Comparison of ENCODE assay signal across 21 mouse cellular contexts in genomic region chr12:103352735-103353134, GRCm38 (mm10). TPM values are rescaled to one million over a fixed set of nuclear protein-coding genes. Genes with fewer than 3 reads are reported as not detected.
DNase-seq lines count a peak whose midpoint lies in the region; ATAC-seq and TF ChIP-seq lines count a peak whose summit lies in the region.
"Had no signal": no experiment of that assay in that cellular context is flagged by ENCODE, and none has a peak within 500 bp of the region (broad histone marks: within the 10 kb centered on the region; RNA-seq: fewer than 3 reads in every experiment).

No protein-coding gene starts in this region.

- H3K4me1 ChIP-seq in heart, adult 2 months (ENCODE audit: control insufficient read depth, insufficient read depth, low read length) = peaks cover 5% of the 10 kb centered on the region
- peaks cover 19 to 32% of the 10 kb centered on the region in 2 experiments for H3K4me1 ChIP-seq in heart, embryonic 14.5 days (ENCODE audit: control insufficient read depth in 2 of 2, insufficient read depth in 2 of 2, low read length in 2 of 2)
- H3K4me1 ChIP-seq in intestine, embryonic 15.5 days (replicated peaks) = no peaks in the 10 kb centered on the region
- H3K4me1 ChIP-seq: embryonic facial prominence, embryonic 15.5 days; liver, embryonic 13.5 days had no signal

- TF ChIP-seq CTCF in heart, adult 2 months (IDR thresholded peaks at IDR 0.05) = no peak

- peak overlapping the region; percentile 36 for H3K9ac ChIP-seq in heart, adult 2 months (ENCODE audit: low read depth, low read length)
- H3K9ac ChIP-seq in heart, embryonic 14.5 days (ENCODE audit: low read length) = peak overlapping the region; percentile 62
- no peak overlapping the region for H3K9ac ChIP-seq in intestine, embryonic 15.5 days
- H3K9ac ChIP-seq: embryonic facial prominence, embryonic 15.5 days; forebrain, postnatal 0 days; hindbrain, embryonic 12.5 days; kidney, embryonic 15.5 days; limb, embryonic 12.5 days; liver, embryonic 13.5 days; lung, embryonic 14.5 days; neural tube, embryonic 12.5 days had no signal

- DNase-seq in gastrocnemius, postnatal 10 days = peak; percentile 47
- DNase-seq in heart, adult 2 months = peak; percentile 60 to 80
- peak; percentile 61 to 66 for DNase-seq in heart, postnatal 36 days
- no peak for DNase-seq in thymus, postnatal 36 days
- DNase-seq in spleen, postnatal 4 days (ENCODE audit: low spot score in 2 of 2) = no peak
- DNase-seq in layer of hippocampus, adult 18-20 months (ENCODE audit: low spot score in 2 of 2) = no peak
- DNase-seq: B cell, adult 2 months; liver, embryonic 13.5 days; lung, embryonic 14.5 days had no signal

- peak overlapping the region; percentile 58 for H3K4me2 ChIP-seq in heart, embryonic 14.5 days (ENCODE audit: low read length)
- no peak overlapping the region for H3K4me2 ChIP-seq in intestine, embryonic 15.5 days (replicated peaks)
- H3K4me2 ChIP-seq: embryonic facial prominence, embryonic 15.5 days; hindbrain, embryonic 12.5 days; kidney, embryonic 15.5 days; limb, embryonic 12.5 days; liver, embryonic 13.5 days; lung, embryonic 14.5 days; midbrain, embryonic 11.5 days; neural tube, embryonic 12.5 days had no signal

- H3K27ac ChIP-seq in heart, adult 2 months = peak overlapping the region; percentile 95
- H3K27ac ChIP-seq in heart, embryonic 14.5 days (replicated peaks in 1 of 2; ENCODE audit: control insufficient read depth in 1 of 2, insufficient read depth in 1 of 2, low read depth in 2 of 2, low read length in 2 of 2) = peak overlapping the region; percentile 87 to 94
- H3K27ac ChIP-seq in intestine, embryonic 15.5 days = no peak overlapping the region
- H3K27ac ChIP-seq: embryonic facial prominence, embryonic 15.5 days; hindbrain, embryonic 12.5 days; kidney, embryonic 15.5 days; limb, embryonic 12.5 days; liver, embryonic 13.5 days; neural tube, embryonic 12.5 days had no signal

- WGBS in heart, adult 2 months = 47% methylated on average over 6 of the region's 6 CpGs
- 87% methylated on average over 6 of the region's 6 CpGs for WGBS in heart, embryonic 14.5 days
- 91% methylated on average over 6 of the region's 6 CpGs for WGBS in intestine, embryonic 15.5 days

- H3K27me3 ChIP-seq in heart, adult 2 months (ENCODE audit: control insufficient read depth, insufficient read depth, low read length) = no peaks in the 10 kb centered on the region
- no peaks in the 10 kb centered on the region for H3K27me3 ChIP-seq in heart, embryonic 14.5 days (ENCODE audit: control insufficient read depth, insufficient read depth, low read length)
- H3K27me3 ChIP-seq in intestine, embryonic 15.5 days (replicated peaks) = no peaks in the 10 kb centered on the region
- H3K27me3 ChIP-seq: embryonic facial prominence, embryonic 15.5 days; hindbrain, embryonic 12.5 days; limb, embryonic 12.5 days; neural tube, embryonic 12.5 days had no signal

- intact Hi-C loops in heart, adult 2 months (cut with DNase I) = loop anchor here (2.0 kb wide), 1 partner anchor 14 kb away; no protein-coding TSS in a partner anchor
- intact Hi-C loops in heart, postnatal 36 days (cut with DNase I) = no loop called here

- H3K9me3 ChIP-seq in heart, embryonic 14.5 days (ENCODE audit: control insufficient read depth, low read length) = no peaks in the 10 kb centered on the region
- H3K9me3 ChIP-seq in intestine, embryonic 15.5 days = no peaks in the 10 kb centered on the region
- H3K9me3 ChIP-seq: embryonic facial prominence, embryonic 15.5 days; hindbrain, embryonic 12.5 days; kidney, embryonic 15.5 days; limb, embryonic 12.5 days; liver, embryonic 13.5 days; neural tube, embryonic 12.5 days had no signal

- H3K36me3 ChIP-seq in heart, adult 2 months (ENCODE audit: control insufficient read depth, insufficient read depth, low read length) = peaks cover 2% of the 10 kb centered on the region; the same call in 1 of the 2 replicates
- H3K36me3 ChIP-seq in heart, embryonic 14.5 days (ENCODE audit: control insufficient read depth, insufficient read depth, low read length) = no peaks in the 10 kb centered on the region
- H3K36me3 ChIP-seq in intestine, embryonic 15.5 days = no peaks in the 10 kb centered on the region
- H3K36me3 ChIP-seq: embryonic facial prominence, embryonic 15.5 days; hindbrain, embryonic 12.5 days; kidney, embryonic 15.5 days; limb, embryonic 12.5 days; liver, embryonic 13.5 days; neural tube, embryonic 12.5 days had no signal

- H3K79me2 ChIP-seq in heart, adult 2 months (replicated peaks; ENCODE audit: control insufficient read depth, insufficient read depth, low read length) = no peaks in the 10 kb centered on the region

- H3K4me3 ChIP-seq in heart, adult 2 months = peak overlapping the region; percentile 35
- no peak overlapping the region for H3K4me3 ChIP-seq in heart, embryonic 14.5 days (ENCODE audit: control insufficient read depth in 1 of 2, insufficient read depth in 1 of 2, low read depth in 1 of 2, low read length in 2 of 2)
- H3K4me3 ChIP-seq in intestine, embryonic 15.5 days (replicated peaks) = no peak overlapping the region
- H3K4me3 ChIP-seq: embryonic facial prominence, embryonic 15.5 days; hindbrain, embryonic 12.5 days; kidney, embryonic 15.5 days; limb, embryonic 12.5 days; liver, embryonic 13.5 days; neural tube, embryonic 12.5 days had no signal

- no peak for ATAC-seq in heart, embryonic 14.5 days (ENCODE audit: insufficient number of reproducible peaks, insufficient read depth, low FRiP score, low read depth)
- no peak for ATAC-seq in intestine, embryonic 15.5 days

- peak; percentile 84 for TF ChIP-seq EP300 in heart, adult 2 months (IDR thresholded peaks at IDR 0.05; ENCODE audit: insufficient read depth, low read depth, low read length)

- peak; percentile 56; the same call in 1 of the 2 replicates for TF ChIP-seq POLR2A in heart, adult 2 months (IDR thresholded peaks at IDR 0.05; ENCODE audit: insufficient read depth, low read depth, low read length)

RNA-seq across cellular contexts. Expression of gene Asb2, which starts 3.1 kb away (rescaled TPM):
- total RNA-seq in gastrocnemius, postnatal 10 days (2021) = 100 to 1,000 TPM; 104 to 141 TPM
- 100 to 1,000 TPM; 419 to 533 TPM for total RNA-seq in heart, adult 2 months (2021)
- 505 and 541 TPM in 2 replicates for polyA plus RNA-seq in heart, adult 2 months (2012; rRNA removed)
- 235 and 254 TPM in 2 replicates for polyA plus RNA-seq in heart, embryonic 14.5 days (2014; fragmentation: Nextera tagmentation; extraction: Ambion mirVana)
- total RNA-seq in heart, postnatal 36 days (2021) = 100 to 1,000 TPM; 370 to 512 TPM
- polyA plus RNA-seq in intestine, embryonic 15.5 days (2015; fragmentation: Nextera tagmentation; extraction: Ambion mirVana) = 16.5 and 17.9 TPM in 2 replicates
- total RNA-seq in layer of hippocampus, adult 18-20 months (2021) = 1 to 10 TPM; 1.8 to 2.1 TPM

RNA-seq across cellular contexts. Expression of gene Otub2, which starts 35.7 kb away (rescaled TPM):
- total RNA-seq in gastrocnemius, postnatal 10 days (2021) = 1 to 10 TPM; 3.5 to 3.7 TPM
- total RNA-seq in heart, adult 2 months (2021) = 1 to 10 TPM; 3.1 to 3.2 TPM
- polyA plus RNA-seq in heart, adult 2 months (2012; rRNA removed) = 4.1 and 6.4 TPM in 2 replicates
- polyA plus RNA-seq in heart, embryonic 14.5 days (2014; fragmentation: Nextera tagmentation; extraction: Ambion mirVana) = 13.8 and 14.8 TPM in 2 replicates
- 1 to 10 TPM; 2.6 to 4.5 TPM for total RNA-seq in heart, postnatal 36 days (2021)
- polyA plus RNA-seq in intestine, embryonic 15.5 days (2015; fragmentation: Nextera tagmentation; extraction: Ambion mirVana) = 5.6 and 6.6 TPM in 2 replicates
- 10 to 100 TPM; 48.0 to 51.3 TPM for total RNA-seq in layer of hippocampus, adult 18-20 months (2021)

RNA-seq across cellular contexts. Expression of gene Fam181a, which starts 42.0 kb away (rescaled TPM):
- total RNA-seq in gastrocnemius, postnatal 10 days (2021) = not detected
- not detected for total RNA-seq in heart, adult 2 months (2021)
- not detected in 2 replicates for polyA plus RNA-seq in heart, adult 2 months (2012; rRNA removed)
- polyA plus RNA-seq in heart, embryonic 14.5 days (2014; fragmentation: Nextera tagmentation; extraction: Ambion mirVana) = 0.19 TPM in 1 of 2 replicates, not detected in the other
- not detected for total RNA-seq in heart, postnatal 36 days (2021)
- 0.13 TPM in 1 of 2 replicates, not detected in the other for polyA plus RNA-seq in intestine, embryonic 15.5 days (2015; fragmentation: Nextera tagmentation; extraction: Ambion mirVana)
- total RNA-seq in layer of hippocampus, adult 18-20 months (2021) = 1 to 10 TPM in 1 of 2 experiments, under 1 TPM in 1; 0.96 to 1.5 TPM
- total RNA-seq: adrenal gland, postnatal 36 days; monocyte, adult 5-6 weeks had no signal
- polyA plus RNA-seq: embryonic facial prominence, embryonic 15.5 days; kidney, embryonic 15.5 days; large intestine, adult 2 months; liver, embryonic 13.5 days had no signal

RNA-seq across cellular contexts. Expression of gene 9330161L09Rik, which starts 54.9 kb away (rescaled TPM):
- total RNA-seq in gastrocnemius, postnatal 10 days (2021) = under 1 TPM; 0.80 to 0.88 TPM
- 1 to 10 TPM; 1.4 to 1.6 TPM for total RNA-seq in heart, adult 2 months (2021)
- polyA plus RNA-seq in heart, adult 2 months (2012; rRNA removed) = 0.61 and 1.00 TPM in 2 replicates
- 0.68 and 1.0 TPM in 2 replicates for polyA plus RNA-seq in heart, embryonic 14.5 days (2014; fragmentation: Nextera tagmentation; extraction: Ambion mirVana)
- 1 to 10 TPM; 1.3 to 1.4 TPM for total RNA-seq in heart, postnatal 36 days (2021)
- 0.16 and 0.48 TPM in 2 replicates for polyA plus RNA-seq in intestine, embryonic 15.5 days (2015; fragmentation: Nextera tagmentation; extraction: Ambion mirVana)
- 1 to 10 TPM; 2.6 to 2.8 TPM for total RNA-seq in layer of hippocampus, adult 18-20 months (2021)
- polyA plus RNA-seq: liver, embryonic 13.5 days had no signal

Comparison
In these comparisons a context has a peak if more than half of its experiments do, and no peak if none do; other contexts are left out.
1. DNase-seq: peak in gastrocnemius, postnatal 10 days (single experiment), heart, adult 2 months (2 of 2) and heart, postnatal 36 days (2 of 2); none in thymus, postnatal 36 days (0 of 2), spleen, postnatal 4 days (0 of 2) and layer of hippocampus, adult 18-20 months (0 of 2).
2. RNA of gene Asb2, which starts 3.1 kb away (total RNA-seq): 419 to 533 TPM in heart, adult 2 months, 370 to 512 TPM in heart, postnatal 36 days and 104 to 141 TPM in gastrocnemius, postnatal 10 days; 1.8 to 2.1 TPM in layer of hippocampus, adult 18-20 months; every median in the first group is over 10 times any median in the second.
3. RNA of gene Otub2, which starts 35.7 kb away (total RNA-seq): 48.0 to 51.3 TPM in layer of hippocampus, adult 18-20 months; 2.6 to 4.5 TPM in heart, postnatal 36 days, 3.5 to 3.7 TPM in gastrocnemius, postnatal 10 days and 3.1 to 3.2 TPM in heart, adult 2 months; every median in the first group is over 4 times any median in the second.